Mouse (Mus musculus) hindlimb bud, embryonic 11.5 days (tissue): ENCODE data around the gene Itgb8.

ENCODE experiments used
- DNase-seq: peaks from one replicate; pipeline ENCODE4 v3.0.0-alpha.2; 2012; ENCODE audit warnings: low read depth, low spot score; ENCODE audit errors: extremely low spot score

Itgb8 gene

DNA sequence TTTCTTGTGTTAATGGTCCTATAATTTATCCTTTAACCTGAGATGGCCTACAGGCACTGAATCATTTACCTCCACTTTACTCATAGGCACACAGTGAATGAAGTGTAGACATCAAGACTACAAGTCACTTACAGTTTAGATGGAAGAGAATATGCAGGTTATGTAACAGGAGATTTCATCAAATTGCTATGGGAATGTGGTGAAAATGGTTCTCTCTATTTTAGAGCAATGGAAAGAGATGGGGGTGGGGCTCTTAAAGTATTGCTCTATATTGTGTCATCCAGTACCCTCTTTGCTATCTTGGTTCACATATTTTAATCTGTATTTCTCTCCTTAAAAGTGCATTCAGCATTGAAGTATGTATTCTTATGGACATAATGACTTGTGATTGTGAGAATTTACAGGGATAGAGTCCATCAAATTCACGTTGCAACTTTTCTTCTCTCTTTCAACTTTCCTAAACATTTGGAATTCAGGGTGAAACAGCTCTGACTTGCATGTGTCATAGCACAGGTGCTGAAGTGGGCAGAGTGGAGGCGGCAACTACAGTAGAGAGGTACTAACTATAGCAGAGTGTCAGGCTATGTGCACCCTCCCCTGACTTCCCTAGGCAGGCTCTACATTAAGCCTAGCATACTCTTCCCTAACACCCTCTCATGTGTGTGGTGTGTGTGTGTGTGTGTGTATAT is 29.1 kb downstream of the Itgb8 start:
- no peak for DNase-seq

- DNase-seq, result no peak
Measured at GRCm38 (mm10) chr12:119207464-119207801, 31.2 kb downstream of the Itgb8 start.

GRCm38 (mm10) chr12:119206711-119207463 is 31.7 kb downstream of the Itgb8 start:
- DNase-seq, result no peak

GRCm38 (mm10) chr12:119204411-119204810 is 34.2 kb downstream of the Itgb8 start:
- DNase-seq, result no peak

- DNase-seq, result no peak
Measured at GRCm38 (mm10) chr12:119202766-119203165, 35.8 kb downstream of the Itgb8 start.

DNA sequence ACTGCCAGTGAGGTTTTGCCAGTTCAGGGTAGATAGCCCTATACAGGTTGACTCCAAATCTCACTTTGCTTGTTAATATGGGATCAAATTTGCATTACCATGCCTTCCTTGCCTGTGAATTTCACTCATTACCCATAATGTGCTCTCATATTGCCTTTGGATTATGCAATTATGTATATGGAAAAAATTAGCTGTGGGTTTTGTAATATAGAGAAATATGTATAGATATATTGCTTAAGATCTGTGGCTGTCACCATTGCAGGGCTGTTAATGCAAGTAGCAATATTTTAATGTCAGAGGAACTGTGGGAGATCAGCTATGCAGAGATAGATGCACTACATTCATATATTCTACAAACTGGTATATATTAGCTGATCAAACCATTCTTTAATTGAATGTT is 43.5 kb downstream of the Itgb8 start:
- no peak for DNase-seq

DNA sequence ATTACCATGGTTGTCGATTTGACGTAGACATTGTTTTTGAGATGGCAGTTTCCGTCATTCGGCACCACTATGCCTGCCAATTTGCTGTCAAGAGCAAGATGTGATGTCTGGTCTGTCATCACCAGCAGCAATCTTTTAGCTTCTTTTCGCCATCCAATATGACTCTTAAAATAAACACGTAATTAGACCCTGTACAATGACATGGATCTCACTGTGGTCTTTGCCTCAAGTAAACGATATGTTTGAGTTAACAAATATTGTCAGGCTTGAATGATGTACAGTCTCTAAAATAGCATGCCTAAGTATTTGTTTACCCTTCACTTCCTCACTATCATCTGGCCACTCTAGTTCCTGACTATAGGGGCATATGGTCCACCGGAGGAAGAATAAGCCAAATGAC is 48.8 kb downstream of the Itgb8 start:
- DNase-seq, result no peak

DNA sequence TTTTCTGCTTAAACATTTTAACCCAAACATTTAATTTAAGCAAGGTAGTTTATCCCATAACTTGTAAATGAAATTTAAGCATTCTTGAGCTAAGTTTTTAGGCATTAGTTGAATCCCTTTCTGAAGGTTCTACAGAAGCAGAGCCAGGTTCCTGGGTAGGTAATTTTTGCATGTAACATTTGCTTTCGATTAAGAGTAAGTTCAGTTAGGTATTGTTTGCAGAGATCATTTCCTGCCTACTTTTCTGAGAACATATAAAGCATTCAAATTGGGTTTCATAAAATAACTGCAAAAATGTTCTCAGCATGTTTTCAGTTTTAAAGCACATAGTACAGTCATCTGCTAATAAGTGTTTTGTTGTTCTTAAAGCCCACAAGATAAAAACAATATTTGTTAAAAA is 53.2 kb downstream of the Itgb8 start:
- DNase-seq, result no peak

- DNase-seq, result no peak
Measured at GRCm38 (mm10) chr12:119182215-119182924, 56.2 kb downstream of the Itgb8 start.

DNA sequence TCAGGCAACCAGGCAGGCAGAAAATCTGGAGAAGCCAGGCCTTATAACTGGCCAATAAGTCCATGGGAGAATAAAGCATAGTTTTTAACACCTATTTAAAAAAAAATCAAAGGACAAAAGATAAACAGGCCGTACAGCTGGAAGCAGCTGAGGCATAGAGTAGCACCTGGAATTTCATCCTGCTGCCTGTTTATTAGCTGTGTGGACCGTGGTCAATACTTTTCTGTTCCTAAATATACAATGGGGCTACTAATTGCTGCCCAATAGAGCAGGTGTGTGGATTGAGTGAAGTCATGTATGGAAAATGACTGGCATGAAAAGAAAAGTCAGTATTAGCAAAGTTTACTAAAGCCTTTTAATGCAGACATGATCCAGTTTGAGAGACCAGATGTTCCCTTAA is 62.6 kb downstream of the Itgb8 start:
- no peak for DNase-seq

GRCm38 (mm10) chr12:119169828-119170539 is 68.6 kb downstream of the Itgb8 start:
- DNase-seq, result no peak

- no peak for DNase-seq
Measured at GRCm38 (mm10) chr12:119169143-119169542, 69.5 kb downstream of the Itgb8 start.

- no peak for DNase-seq
Measured at GRCm38 (mm10) chr12:119165115-119165514, 73.5 kb downstream of the Itgb8 start.

GRCm38 (mm10) chr12:119164672-119165071 is 73.9 kb downstream of the Itgb8 start:
- no peak for DNase-seq

GRCm38 (mm10) chr12:119164176-119164575 is 74.4 kb downstream of the Itgb8 start:
- no peak for DNase-seq

- DNase-seq, result no peak
Measured at GRCm38 (mm10) chr12:119160786-119161185, 77.8 kb downstream of the Itgb8 start.

DNA sequence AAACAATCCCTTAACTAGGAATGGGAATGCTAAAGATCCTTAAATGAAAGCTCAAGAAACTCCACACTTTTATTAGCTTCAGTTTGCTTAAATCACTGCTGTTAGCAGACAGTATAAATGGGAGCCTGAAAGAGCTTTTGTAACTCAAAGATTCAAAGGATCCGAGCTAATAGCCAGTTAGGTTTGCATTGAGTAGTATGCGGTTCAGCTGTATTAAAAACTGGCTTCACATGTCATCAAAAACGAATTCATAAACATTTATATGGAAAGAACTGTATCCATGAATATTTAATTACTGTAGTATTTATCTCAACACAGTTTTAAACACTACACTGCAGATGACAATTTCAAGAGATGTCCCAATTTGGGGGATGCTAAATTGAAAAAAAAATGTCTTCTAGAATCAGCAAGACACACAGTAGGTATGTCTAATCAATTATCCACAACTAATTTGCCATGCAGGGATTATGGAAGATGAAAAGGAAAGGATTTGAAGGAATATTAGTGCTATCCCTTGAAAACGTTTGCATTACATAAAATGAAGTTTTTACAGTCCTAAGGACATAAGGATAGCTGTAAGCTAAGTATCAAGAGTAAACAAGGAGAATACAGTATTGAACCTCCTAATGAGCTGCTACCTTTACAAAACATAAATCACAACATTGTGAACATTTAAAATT is 79.2 kb downstream of the Itgb8 start:
- no peak for DNase-seq

- no peak for DNase-seq
Measured at GRCm38 (mm10) chr12:119157686-119158085, 80.9 kb downstream of the Itgb8 start.

DNA sequence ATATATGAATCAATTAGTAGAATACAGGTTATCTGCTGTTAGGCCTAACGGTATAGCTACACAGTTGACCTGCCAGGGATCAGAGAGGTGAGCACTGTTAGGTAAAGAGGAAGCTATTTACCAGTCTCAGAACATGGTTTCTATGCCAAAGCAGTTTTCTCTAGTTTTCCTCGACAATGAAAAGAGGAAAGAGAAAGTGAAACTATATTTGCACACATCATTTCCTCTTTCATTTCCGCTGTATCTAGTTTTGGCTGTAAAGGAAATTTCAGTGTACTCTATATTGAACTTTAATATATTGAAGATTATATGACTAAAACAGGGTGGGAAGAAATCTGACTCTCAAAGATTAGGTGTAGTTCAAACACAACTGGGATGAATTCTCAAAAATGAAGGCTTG is 81.5 kb downstream of the Itgb8 start:
- no peak for DNase-seq

GRCm38 (mm10) chr12:119155566-119155965 is 83.0 kb downstream of the Itgb8 start:
- no peak for DNase-seq

DNA sequence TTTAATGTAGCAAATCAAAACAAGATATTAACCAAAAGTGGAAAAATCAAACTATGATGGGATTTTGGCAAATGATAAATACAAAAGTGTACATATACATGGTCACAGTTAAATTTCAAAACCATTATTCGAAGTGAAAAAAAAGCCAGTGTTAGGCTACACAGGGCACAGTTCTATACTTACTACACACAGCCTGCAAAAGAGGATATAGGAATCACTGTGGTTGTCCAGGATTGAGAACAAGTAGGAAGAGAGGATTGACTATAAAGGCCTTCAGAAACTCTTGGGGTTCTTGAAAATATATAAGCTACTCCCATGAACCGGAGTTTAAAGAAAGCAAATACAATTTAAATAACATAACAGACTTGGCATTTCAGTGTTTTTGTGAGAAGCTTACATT is 87.6 kb downstream of the Itgb8 start:
- no peak for DNase-seq
